Mouse (Mus musculus) CH12.LX (cell line): ENCODE measurements around the gene Tmprss5. TPM values are rescaled to one million over a fixed set of nuclear protein-coding genes. Genes with fewer than 3 reads are reported as not detected.
A peak's percentile ranks its signal among the peaks of the same experiment; 100 is the strongest.

ENCODE experiments used
- DNase-seq: peaks from one replicate; pipeline ENCODE4 v3.0.0-alpha.2; 2013; ENCODE audit errors: extremely low read depth
- H3K27ac ChIP-seq: 2 replicates; pipeline ENCODE4 v1.5.1; 2012; ENCODE audit warnings: low read depth, mild to moderate bottlenecking, control low read depth, moderate library complexity; ENCODE audit not compliant: insufficient read depth
- H3K27me3 ChIP-seq: replicated peaks from 2 replicates; pipeline ENCODE3; 2012; ENCODE audit warnings: inconsistent platforms
- H3K36me3 ChIP-seq, 2 experiments: replicated peaks in 1 of 2; 2 replicates each; pipeline versions ENCODE3 to v1.6.1; 2012; ENCODE audit warnings: inconsistent platforms in 1 of 2, low read length in 1 of 2, mild to moderate bottlenecking in 1 of 2, mixed read lengths in 1 of 2, moderate library complexity in 1 of 2; ENCODE audit not compliant: control insufficient read depth in 1 of 2, insufficient read depth in 1 of 2
- H3K4me1 ChIP-seq, 2 experiments: 2 replicates each; pipeline ENCODE4 v1.6.1; 2012; ENCODE audit warnings: inconsistent platforms in 1 of 2, moderate library complexity in 1 of 2; ENCODE audit not compliant: insufficient read depth in 2 of 2, control insufficient read depth in 1 of 2
- H3K4me2 ChIP-seq: 2 replicates; pipeline ENCODE4 v1.6.1; 2012; ENCODE audit warnings: low read depth, mild to moderate bottlenecking, control low read depth; ENCODE audit not compliant: poor library complexity, insufficient read depth, severe bottlenecking
- H3K4me3 ChIP-seq, 3 experiments: fragments of 150-350 bp in 1 of 3; sonication (generic) in 1 of 3; replicated peaks in 1 of 3; 2 replicates each; pipeline versions ENCODE3 to v1.5.1; 2011 to 2012; ENCODE audit warnings: low read depth in 2 of 3, low read length in 2 of 3, mild to moderate bottlenecking in 2 of 3, moderate library complexity in 2 of 3, control low read depth in 1 of 3, improper control_type of control experiment in 1 of 3, inconsistent platforms in 1 of 3, mixed read lengths in 1 of 3; ENCODE audit not compliant: poor library complexity in 1 of 3
- H3K79me2 ChIP-seq: replicated peaks from 2 replicates; pipeline ENCODE4 v1.6.1; 2012; ENCODE audit warnings: mild to moderate bottlenecking, moderate library complexity; ENCODE audit not compliant: control insufficient read depth, poor library complexity, insufficient read depth, severe bottlenecking; ENCODE audit errors: extremely low read depth
- H3K9ac ChIP-seq: 2 replicates; pipeline ENCODE4 v1.6.1; 2012; ENCODE audit warnings: low read depth, mild to moderate bottlenecking, control low read depth, moderate library complexity; ENCODE audit not compliant: insufficient read depth
- H3K9me3 ChIP-seq: replicated peaks from 2 replicates; pipeline ENCODE3; 2012; ENCODE audit warnings: low read length, inconsistent platforms, mixed read lengths
- BHLHE40 ChIP-seq: IDR thresholded peaks from 2 replicates; pipeline ENCODE4 v1.6.1; 2011; ENCODE audit warnings: mild to moderate bottlenecking, low read depth, low read length, improper control_type of control experiment
- CHD1 ChIP-seq: IDR thresholded peaks from 2 replicates; pipeline ENCODE4 v1.6.1; 2012; ENCODE audit warnings: low read depth, low read length, improper control_type of control experiment, inconsistent platforms
- CTCF ChIP-seq, 2 experiments: IDR thresholded peaks in 1 of 2; conservative IDR thresholded peaks in 1 of 2; 2 replicates each; pipeline ENCODE4 v1.5.1; 2011 to 2012; ENCODE audit warnings: low read depth in 2 of 2, low read length in 2 of 2, improper control_type of control experiment in 1 of 2, inconsistent platforms in 1 of 2, mild to moderate bottlenecking in 1 of 2, moderate library complexity in 1 of 2
- E2F4 ChIP-seq: IDR thresholded peaks from 2 replicates; pipeline ENCODE4 v1.6.1; 2011; ENCODE audit warnings: low read depth, low read length, improper control_type of control experiment; ENCODE audit not compliant: insufficient replicate concordance
- ELF1 ChIP-seq: IDR thresholded peaks from 2 replicates; pipeline ENCODE4 v1.6.1; 2014; ENCODE audit warnings: low read depth, mild to moderate bottlenecking, inconsistent platforms, low read length, improper control_type of control experiment
- ETS1 ChIP-seq: conservative IDR thresholded peaks from 2 replicates; pipeline ENCODE4 v1.6.1; 2012; ENCODE audit warnings: low read depth, mild to moderate bottlenecking, inconsistent platforms, low read length, improper control_type of control experiment, moderate library complexity
- HCFC1 ChIP-seq: IDR thresholded peaks from 2 replicates; pipeline ENCODE4 v1.6.1; 2012; ENCODE audit warnings: low read depth, mild to moderate bottlenecking, inconsistent platforms, low read length, improper control_type of control experiment
- IRF4 ChIP-seq: IDR thresholded peaks from 2 replicates; pipeline ENCODE4 v1.6.1; 2014; ENCODE audit warnings: low read depth, mild to moderate bottlenecking, inconsistent platforms, low read length, improper control_type of control experiment
- JUN ChIP-seq: IDR thresholded peaks from 2 replicates; pipeline ENCODE4 v1.6.1; 2011; ENCODE audit warnings: low read depth, mild to moderate bottlenecking, low read length, improper control_type of control experiment, moderate library complexity; ENCODE audit not compliant: insufficient read depth
- JUND ChIP-seq: conservative IDR thresholded peaks from 2 replicates; pipeline ENCODE4 v1.6.1; 2011; ENCODE audit warnings: low read depth, low read length, improper control_type of control experiment
- MEF2A ChIP-seq: IDR thresholded peaks from 2 replicates; pipeline ENCODE4 v1.6.1; 2014; ENCODE audit warnings: low read depth, mild to moderate bottlenecking, inconsistent platforms, low read length, improper control_type of control experiment, borderline replicate concordance
- MYC ChIP-seq: IDR thresholded peaks from 2 replicates; pipeline ENCODE4 v1.6.1; 2011; ENCODE audit warnings: low read depth, mild to moderate bottlenecking, improper control_type of control experiment, low read length
- NRF1 ChIP-seq: IDR thresholded peaks from 2 replicates; pipeline ENCODE4 v1.6.1; 2014; ENCODE audit warnings: low read depth, mild to moderate bottlenecking, inconsistent platforms, low read length, improper control_type of control experiment, moderate library complexity
- POLR2A ChIP-seq: IDR thresholded peaks from 2 replicates; pipeline ENCODE4 v1.6.1; 2011; ENCODE audit warnings: low read depth, mild to moderate bottlenecking, improper control_type of control experiment, low read length
- POLR2AphosphoS2 ChIP-seq: IDR thresholded peaks from 2 replicates; pipeline ENCODE4 v1.6.1; 2011; ENCODE audit warnings: low read depth, low read length, improper control_type of control experiment
- RCOR1 ChIP-seq: conservative IDR thresholded peaks from 2 replicates; pipeline ENCODE4 v1.6.1; 2012; ENCODE audit warnings: low read depth, mild to moderate bottlenecking, inconsistent platforms, low read length, improper control_type of control experiment
- SIN3A ChIP-seq: IDR thresholded peaks from 2 replicates; pipeline ENCODE4 v1.6.1; 2012; ENCODE audit warnings: low read length, improper control_type of control experiment, inconsistent platforms
- SMC3 ChIP-seq: IDR thresholded peaks from 2 replicates; pipeline ENCODE4 v1.6.1; 2011; ENCODE audit warnings: low read depth, low read length, improper control_type of control experiment
- TBP ChIP-seq: conservative IDR thresholded peaks from 2 replicates; pipeline ENCODE4 v1.6.1; 2011; ENCODE audit warnings: low read depth, low read length, improper control_type of control experiment
- TCF12 ChIP-seq: IDR thresholded peaks from 2 replicates; pipeline ENCODE4 v1.6.1; 2014; ENCODE audit warnings: low read depth, mild to moderate bottlenecking, inconsistent platforms, low read length, improper control_type of control experiment
- USF2 ChIP-seq: conservative IDR thresholded peaks from 2 replicates; pipeline ENCODE4 v1.6.1; 2011; ENCODE audit warnings: low read depth, low read length, improper control_type of control experiment
- ZC3H11A ChIP-seq: IDR thresholded peaks from 2 replicates; pipeline ENCODE4 v1.6.1; 2012; ENCODE audit warnings: low read depth, mild to moderate bottlenecking, inconsistent platforms, low read length, improper control_type of control experiment
- ZKSCAN1 ChIP-seq: IDR thresholded peaks from 2 replicates; pipeline ENCODE4 v1.6.1; 2012; ENCODE audit warnings: low read depth, inconsistent platforms, low read length, improper control_type of control experiment, borderline replicate concordance
- ZMIZ1 ChIP-seq: IDR thresholded peaks from 2 replicates; pipeline ENCODE4 v1.6.1; 2012; ENCODE audit warnings: low read depth, mild to moderate bottlenecking, inconsistent platforms, low read length, improper control_type of control experiment
- dilution Hi-C: fragments of 300-500 bp; cut with MboI; formaldehyde crosslinking; loops from 2 replicates; pipeline ENCODE4 v1.14.3; 2020; ENCODE audit warnings: low sequenced_read_pairs; ENCODE audit not compliant: extremely low pct_unique_long_range_greater_than_20kb, extremely low pct_ligation_motif_present
- in situ Hi-C: fragments of 300-500 bp; cut with MboI; formaldehyde crosslinking; loops from 3 replicates; pipeline ENCODE4 v1.14.3; 2019; ENCODE audit warnings: low sequenced_read_pairs, low pct_ligation_motif_present, low pct_unique_long_range_greater_than_20kb, mixed read lengths
- polyA plus RNA-seq: library from polyadenylated mRNA; unstranded; fragments of >175 nt; gene quantifications from 2 replicates; pipeline ENCODE4 v1.2.1, GENCODE M21; 2012; ENCODE audit warnings: low read depth; ENCODE audit not compliant: insufficient read length
- total RNA-seq, 2 experiments: library from RNA; depleted of rRNA; stranded (reverse); fragments of 300-350 nt in 1 of 2; fragments of >200 nt in 1 of 2; gene quantifications; 2 replicates each; pipeline ENCODE4 v1.2.3; 2012 to 2014

Gene Tmprss5
- total and polyA plus RNA-seq, 3 experiments = not detected

DNA sequence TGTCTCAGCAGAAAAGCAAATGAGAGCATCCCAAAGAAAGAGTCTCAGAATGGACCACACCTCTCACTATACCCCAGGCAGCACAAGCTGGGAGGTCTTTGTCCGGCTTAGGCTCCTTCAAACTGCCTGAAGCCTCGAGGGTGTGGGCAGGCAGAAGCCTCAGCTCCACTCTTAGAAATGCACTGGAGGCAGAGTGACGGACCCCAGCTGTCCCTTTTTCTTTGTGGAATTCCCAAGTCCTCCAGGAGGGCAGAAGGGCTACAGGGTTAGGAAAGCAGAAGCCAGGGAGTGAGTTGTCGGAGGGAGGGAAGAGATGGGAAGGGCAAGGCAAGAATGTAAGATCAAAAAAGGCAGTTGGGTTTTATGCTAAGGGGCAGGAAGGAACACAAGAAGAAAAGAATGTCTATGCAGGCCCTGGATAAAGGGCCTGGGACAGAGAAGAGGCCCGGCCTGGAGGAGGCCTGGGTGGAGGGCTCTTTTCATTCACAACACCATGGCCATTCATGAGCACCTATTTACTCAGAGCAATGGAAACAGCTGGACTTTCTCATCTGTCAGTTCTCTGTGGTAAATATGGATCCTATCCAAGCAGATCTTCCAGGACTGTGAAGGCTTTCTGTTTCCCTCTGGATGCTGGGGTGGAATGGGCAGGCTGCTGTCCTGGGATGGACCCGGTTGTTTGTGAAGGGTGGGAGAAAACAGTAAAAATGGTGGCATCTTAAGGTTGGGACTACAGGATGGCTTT, 29.6 kb downstream of the Tmprss5 start:
- Histone ChIP-seq H3K4me2 (no peak overlapping the region), H3K9ac (no peak overlapping the region), H3K79me2 (no peaks in the 10 kb centered on the region), H3K4me1 (peaks cover 0 to 5% of the 10 kb centered on the region in 2 experiments; a peak in 1 of 4 replicates), H3K27ac (no peak overlapping the region), H3K27me3 (no peaks in the 10 kb centered on the region), H3K9me3 (no peaks in the 10 kb centered on the region), H3K36me3 (no peaks in the 10 kb centered on the region), H3K4me3 (no peak overlapping the region)
- DNase-seq = no peak
- no peak for TF ChIP-seq RCOR1
- no peak for TF ChIP-seq TCF12
- TF ChIP-seq MYC = no peak
- no peak for TF ChIP-seq NRF1
- TF ChIP-seq SMC3 = no peak
- no peak for TF ChIP-seq ZC3H11A
- TF ChIP-seq CTCF (conservative IDR thresholded peaks at IDR 0.05 in 1 of 2, IDR thresholded peaks at IDR 0.05 in 1 of 2; ENCODE audit: low read depth in 2 of 2, low read length in 2 of 2) = no peak
- no peak for TF ChIP-seq E2F4
- TF ChIP-seq POLR2A = no peak
- dilution Hi-C loops = no loop called here
- in situ Hi-C loops = no loop called here

- Histone ChIP-seq H3K4me2 (no peak overlapping the region), H3K9ac (no peak overlapping the region), H3K9me3 (no peaks in the 10 kb centered on the region), H3K4me3 (no peak overlapping the region), H3K27me3 (no peaks in the 10 kb centered on the region), H3K36me3 (no peaks in the 10 kb centered on the region), H3K27ac (no peak overlapping the region), H3K4me1 (peaks cover 0 to 5% of the 10 kb centered on the region in 2 experiments; a peak in 1 of 4 replicates), H3K79me2 (no peaks in the 10 kb centered on the region)
- dilution Hi-C loops (no loop called here), in situ Hi-C loops (no loop called here)
- no peak for TF ChIP-seq ETS1
- DNase-seq = no peak
Observed at GRCm38 (mm10) chr9:49111296-49111695, 30.2 kb downstream of the Tmprss5 start.

DNA sequence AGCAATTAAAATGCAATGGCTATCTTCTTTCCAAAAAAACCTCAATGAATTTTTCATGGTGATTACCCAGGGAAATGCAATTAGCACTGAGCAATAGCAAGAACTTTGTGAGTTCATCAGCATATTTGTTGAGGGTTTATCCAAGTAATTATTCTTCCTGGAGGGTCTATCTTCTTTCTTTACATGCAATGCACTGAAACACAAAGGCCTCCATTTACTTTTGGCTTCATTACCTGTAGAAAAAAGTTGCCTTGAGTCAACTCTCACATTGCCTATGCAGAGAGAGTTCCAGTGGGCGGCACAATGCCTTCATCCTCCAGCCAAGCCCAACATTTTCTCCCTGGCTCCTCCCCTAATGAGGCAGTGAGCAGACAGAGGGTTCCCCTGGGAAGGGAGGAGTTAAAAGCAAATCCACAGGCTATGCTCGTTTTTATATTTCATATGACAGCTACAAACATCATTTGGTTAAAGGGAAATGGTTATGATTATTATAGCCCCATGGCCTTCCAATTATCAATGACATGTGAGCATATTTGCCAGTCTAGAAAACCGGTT, 37.3 kb downstream of the Tmprss5 start:
- TF ChIP-seq IRF4 = no peak
- TF ChIP-seq USF2 = no peak
- TF ChIP-seq ZKSCAN1 = no peak
- no peak for TF ChIP-seq POLR2AphosphoS2
- no peak for TF ChIP-seq HCFC1
- TF ChIP-seq MEF2A = no peak
- no peak for TF ChIP-seq TBP
- no peak for TF ChIP-seq JUND
- TF ChIP-seq SMC3 = no peak
- TF ChIP-seq MYC = no peak
- TF ChIP-seq BHLHE40 = no peak
- TF ChIP-seq JUN = no peak
- no peak for TF ChIP-seq CHD1
- no peak for TF ChIP-seq ZMIZ1
- TF ChIP-seq NRF1 = no peak
- TF ChIP-seq POLR2A = no peak
- TF ChIP-seq ELF1 = no peak
- TF ChIP-seq SIN3A = no peak
- dilution Hi-C loops = no loop called here

More for the DNA sequence above, 37.3 kb downstream of the Tmprss5 start:
- Histone ChIP-seq H3K4me2 (no peak overlapping the region), H3K9ac (no peak overlapping the region), H3K4me3 (no peak overlapping the region), H3K36me3 (no peaks in the 10 kb centered on the region), H3K27ac (no peak overlapping the region), H3K27me3 (peaks cover 6% of the 10 kb centered on the region), H3K79me2 (no peaks in the 10 kb centered on the region), H3K4me1 (peaks cover 0 to 12% of the 10 kb centered on the region in 2 experiments; a peak in 2 of 4 replicates), H3K9me3 (peaks cover 10% of the 10 kb centered on the region)
- peak; percentile 4 for DNase-seq
- in situ Hi-C loops = no loop called here
